Mouse (Mus musculus): ENCODE results near the gene Cenpx. TPM values are rescaled to one million over a fixed set of nuclear protein-coding genes. Genes with fewer than 3 reads are reported as not detected.
"Not testable (repeated sequence)": the region's sequence is repeated elsewhere in the genome, so short reads cannot be mapped to it uniquely, and the experiment has no call there.

Gene Cenpx
- polyA plus RNA-seq, 1 experiment from 2014 or later = 78.1 TPM

DNA sequence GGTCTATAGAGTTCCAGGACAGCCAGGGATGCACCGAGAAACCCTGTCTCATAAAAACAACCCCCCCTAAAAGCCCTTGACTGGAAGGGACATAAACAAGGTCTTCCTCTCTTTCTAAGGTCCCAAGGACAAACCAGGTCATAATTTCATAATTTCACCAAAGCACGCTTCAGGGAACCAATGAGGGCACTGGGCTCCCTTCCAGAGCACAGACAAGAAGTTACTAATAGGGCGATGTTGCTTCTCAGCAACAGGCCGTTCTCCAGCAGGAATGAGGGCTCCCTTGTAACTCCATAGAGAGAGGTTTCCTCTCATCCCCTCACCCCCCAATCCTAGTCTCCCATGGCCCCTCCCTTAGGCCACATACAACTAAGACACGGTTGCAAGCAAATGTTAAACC, 27.4 kb upstream of the Cenpx start:
- no peak for ATAC-seq (ENCODE audit: low read depth)
- Histone ChIP-seq H3K27me3 (ENCODE audit: control insufficient read depth, insufficient read depth, low read depth, low read length) (no peaks in the 10 kb centered on the region), H3K4me3 (ENCODE audit: low read depth, low read length) (no peak overlapping the region), H3K4me1 (ENCODE audit: control insufficient read depth, low read depth, low read length) (no peaks in the 10 kb centered on the region), H3K27ac (ENCODE audit: low read length) (no peak overlapping the region), H3K4me2 (ENCODE audit: low read depth, low read length) (no peak overlapping the region), H3K9me3 (replicated peaks; ENCODE audit: control insufficient read depth, low read length) (no peaks in the 10 kb centered on the region), H3K36me3 (ENCODE audit: control insufficient read depth, insufficient read depth) (no peaks in the 10 kb centered on the region), H3K9ac (ENCODE audit: low read depth, low read length) (no peak overlapping the region)
- 75% methylated on average over 5 of the region's 5 CpGs for WGBS (ENCODE audit: insufficient replicate concordance)

GRCm38 (mm10) chr11:120736424-120736823, 22.9 kb upstream of the Cenpx start:
- 53% methylated on average over 6 of the region's 6 CpGs for whole genome bisulfite sequencing (ENCODE audit: insufficient replicate concordance)
- Histone ChIP-seq H3K4me1 (ENCODE audit: control insufficient read depth, low read depth, low read length) (no peaks in the 10 kb centered on the region), H3K27me3 (ENCODE audit: control insufficient read depth, insufficient read depth, low read depth, low read length) (no peaks in the 10 kb centered on the region), H3K27ac (ENCODE audit: low read length) (no peak overlapping the region), H3K4me2 (ENCODE audit: low read depth, low read length) (no peak overlapping the region), H3K4me3 (ENCODE audit: low read depth, low read length) (no peak overlapping the region), H3K36me3 (ENCODE audit: control insufficient read depth, insufficient read depth) (no peaks in the 10 kb centered on the region), H3K9ac (ENCODE audit: low read depth, low read length) (no peak overlapping the region), H3K9me3 (replicated peaks; ENCODE audit: control insufficient read depth, low read length) (no peaks in the 10 kb centered on the region)
- no peak for ATAC-seq (ENCODE audit: low read depth)

DNA sequence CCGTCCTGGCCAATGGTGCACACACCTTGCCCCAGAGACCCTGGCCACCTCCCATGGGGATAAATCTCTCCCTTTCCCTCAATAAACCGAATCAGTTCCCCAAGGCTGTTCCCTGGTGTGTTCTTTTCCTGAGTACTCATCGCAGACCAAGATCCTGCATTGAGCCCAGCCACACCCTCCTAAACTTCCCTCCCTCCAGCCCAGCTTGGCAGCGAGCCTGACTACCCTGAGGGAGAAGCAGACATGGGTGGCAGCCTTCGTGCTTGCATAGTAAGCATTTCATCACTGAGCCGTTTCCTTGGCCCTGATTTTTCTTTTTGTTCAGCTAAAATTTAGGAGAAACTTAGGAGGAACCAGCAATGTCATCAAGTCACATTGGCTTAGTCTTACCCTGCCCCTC, 20.0 kb upstream of the Cenpx start:
- H3K4me1 ChIP-seq (ENCODE audit: control insufficient read depth, low read depth, low read length) = peaks cover 4% of the 10 kb centered on the region; the same call in 1 of the 2 replicates
- H3K36me3 ChIP-seq (ENCODE audit: control insufficient read depth, insufficient read depth) = no peaks in the 10 kb centered on the region
- H3K27ac ChIP-seq (ENCODE audit: low read length) = no peak overlapping the region
- 50% methylated on average over 6 of the region's 6 CpGs for WGBS (ENCODE audit: insufficient replicate concordance)
- no peak overlapping the region for H3K9ac ChIP-seq (ENCODE audit: low read depth, low read length)
- no peak for ATAC-seq (ENCODE audit: low read depth)
- H3K27me3 ChIP-seq (ENCODE audit: control insufficient read depth, insufficient read depth, low read depth, low read length) = no peaks in the 10 kb centered on the region; the same call in 1 of the 2 replicates
- H3K4me3 ChIP-seq (ENCODE audit: low read depth, low read length) = no peak overlapping the region
- no peaks in the 10 kb centered on the region for H3K9me3 ChIP-seq (replicated peaks; ENCODE audit: control insufficient read depth, low read length)
- no peak overlapping the region for H3K4me2 ChIP-seq (ENCODE audit: low read depth, low read length)

DNA sequence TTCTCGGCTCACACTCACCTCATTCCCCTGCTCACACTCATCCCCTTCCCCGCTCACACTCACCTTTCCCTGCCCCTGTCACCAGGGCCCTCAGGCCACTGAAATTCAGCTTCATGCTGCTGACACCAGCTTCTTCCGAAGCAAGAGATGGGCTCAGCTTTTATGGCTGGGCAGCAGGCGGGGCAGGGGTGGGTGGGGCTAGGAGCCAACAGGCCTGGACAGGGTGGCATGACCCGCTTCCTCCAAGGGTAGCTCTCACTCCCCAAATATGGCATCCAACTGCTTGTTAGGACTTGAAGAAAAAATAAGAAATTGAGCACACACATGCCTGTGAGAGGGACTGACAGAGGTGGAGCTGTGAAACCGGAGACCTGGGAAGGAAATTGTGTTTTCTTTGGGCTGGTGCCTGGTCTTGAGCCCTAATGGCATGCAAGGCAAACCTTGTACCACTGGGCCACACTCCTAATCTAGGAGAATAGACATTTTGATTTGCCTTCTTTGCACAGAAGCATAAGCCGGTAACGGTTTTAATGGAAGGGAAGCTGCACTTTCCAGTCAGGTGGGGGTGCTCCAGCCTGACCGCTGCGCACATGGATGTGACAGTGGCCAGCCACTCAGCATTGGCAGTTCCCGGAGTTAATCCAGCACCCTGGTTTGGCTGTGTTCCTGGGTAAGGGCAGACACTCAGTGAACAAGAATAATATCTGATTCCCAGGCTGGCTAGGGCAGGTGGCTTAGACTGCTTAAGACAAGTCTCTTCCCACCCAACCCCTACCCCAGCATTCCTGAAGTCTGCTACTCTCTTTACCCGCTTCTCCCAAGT, 18.5 kb upstream of the Cenpx start, which contains the start of gene Cbr2:
Cbr2 (minus strand) TSS at position 257 of the 823 bp plus-strand sequence.
- Histone ChIP-seq H3K27me3 (ENCODE audit: control insufficient read depth, insufficient read depth, low read depth, low read length) (no peaks in the 10 kb centered on the region; the same call in 1 of the 2 replicates), H3K4me1 (ENCODE audit: control insufficient read depth, low read depth, low read length) (peaks cover 6% of the 10 kb centered on the region), H3K9ac (ENCODE audit: low read depth, low read length) (no peak within 1 kb of the TSS), H3K4me3 (ENCODE audit: low read depth, low read length) (no peak within 1 kb of the TSS), H3K27ac (ENCODE audit: low read length) (no peak within 1 kb of the TSS), H3K36me3 (ENCODE audit: control insufficient read depth, insufficient read depth) (no peaks in the 10 kb centered on the region), H3K9me3 (replicated peaks; ENCODE audit: control insufficient read depth, low read length) (no peaks in the 10 kb centered on the region), H3K4me2 (ENCODE audit: low read depth, low read length) (no peak within 1 kb of the TSS)
- no peak for ATAC-seq (ENCODE audit: low read depth)
- WGBS (ENCODE audit: insufficient replicate concordance) = 66% methylated on average over 12 of the region's 12 CpGs

GRCm38 (mm10) chr11:120731395-120731794, 17.9 kb upstream of the Cenpx start:
- H3K4me2 ChIP-seq (ENCODE audit: low read depth, low read length) = no peak overlapping the region
- H3K27ac ChIP-seq (ENCODE audit: low read length) = no peak overlapping the region
- no peak overlapping the region for H3K9ac ChIP-seq (ENCODE audit: low read depth, low read length)
- ATAC-seq (ENCODE audit: low read depth) = no peak
- H3K27me3 ChIP-seq (ENCODE audit: control insufficient read depth, insufficient read depth, low read depth, low read length) = no peaks in the 10 kb centered on the region; the same call in 1 of the 2 replicates
- WGBS (ENCODE audit: insufficient replicate concordance) = 80% methylated on average over 1 of the region's 1 CpGs
- no peaks in the 10 kb centered on the region for H3K36me3 ChIP-seq (ENCODE audit: control insufficient read depth, insufficient read depth)
- peaks cover 6% of the 10 kb centered on the region for H3K4me1 ChIP-seq (ENCODE audit: control insufficient read depth, low read depth, low read length)
- no peaks in the 10 kb centered on the region for H3K9me3 ChIP-seq (replicated peaks; ENCODE audit: control insufficient read depth, low read length)
- H3K4me3 ChIP-seq (ENCODE audit: low read depth, low read length) = no peak overlapping the region

DNA sequence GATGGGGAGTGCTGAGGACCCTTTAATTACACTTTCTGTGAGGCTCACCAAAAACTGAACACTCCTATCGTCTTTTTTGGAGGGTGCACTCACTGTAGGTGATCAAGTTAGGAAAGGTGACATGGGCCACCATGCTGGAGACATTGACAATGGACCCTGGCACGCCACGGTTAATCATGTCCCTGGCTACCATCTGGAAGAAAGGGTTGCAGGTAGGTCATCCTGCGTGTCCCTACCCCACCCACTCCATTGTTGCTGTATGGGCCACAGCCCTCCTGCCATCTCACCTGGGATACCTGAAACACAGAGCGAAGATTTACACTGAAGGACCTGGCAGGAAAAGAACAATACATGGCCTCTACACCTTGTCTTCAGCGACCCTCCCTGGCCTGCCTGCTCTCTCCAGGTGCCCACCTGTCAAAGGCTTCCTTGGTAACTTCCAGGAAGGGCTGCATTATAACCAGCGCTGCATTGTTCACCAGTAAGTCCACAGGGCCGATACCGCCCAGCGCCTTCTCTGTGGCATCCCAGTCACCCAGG, 16.9 kb upstream of the Cenpx start:
- H3K27me3 ChIP-seq (ENCODE audit: control insufficient read depth, insufficient read depth, low read depth, low read length) = no peaks in the 10 kb centered on the region; the same call in 1 of the 2 replicates
- no peak overlapping the region for H3K4me2 ChIP-seq (ENCODE audit: low read depth, low read length)
- no peaks in the 10 kb centered on the region for H3K36me3 ChIP-seq (ENCODE audit: control insufficient read depth, insufficient read depth)
- ATAC-seq (ENCODE audit: low read depth) = no peak
- no peaks in the 10 kb centered on the region for H3K9me3 ChIP-seq (replicated peaks; ENCODE audit: control insufficient read depth, low read length)
- no peak overlapping the region for H3K27ac ChIP-seq (ENCODE audit: low read length)
- H3K4me1 ChIP-seq (ENCODE audit: control insufficient read depth, low read depth, low read length) = peaks cover 6% of the 10 kb centered on the region
- no peak overlapping the region for H3K4me3 ChIP-seq (ENCODE audit: low read depth, low read length)
- WGBS (ENCODE audit: insufficient replicate concordance) = 70% methylated on average over 10 of the region's 10 CpGs
- no peak overlapping the region for H3K9ac ChIP-seq (ENCODE audit: low read depth, low read length)

DNA sequence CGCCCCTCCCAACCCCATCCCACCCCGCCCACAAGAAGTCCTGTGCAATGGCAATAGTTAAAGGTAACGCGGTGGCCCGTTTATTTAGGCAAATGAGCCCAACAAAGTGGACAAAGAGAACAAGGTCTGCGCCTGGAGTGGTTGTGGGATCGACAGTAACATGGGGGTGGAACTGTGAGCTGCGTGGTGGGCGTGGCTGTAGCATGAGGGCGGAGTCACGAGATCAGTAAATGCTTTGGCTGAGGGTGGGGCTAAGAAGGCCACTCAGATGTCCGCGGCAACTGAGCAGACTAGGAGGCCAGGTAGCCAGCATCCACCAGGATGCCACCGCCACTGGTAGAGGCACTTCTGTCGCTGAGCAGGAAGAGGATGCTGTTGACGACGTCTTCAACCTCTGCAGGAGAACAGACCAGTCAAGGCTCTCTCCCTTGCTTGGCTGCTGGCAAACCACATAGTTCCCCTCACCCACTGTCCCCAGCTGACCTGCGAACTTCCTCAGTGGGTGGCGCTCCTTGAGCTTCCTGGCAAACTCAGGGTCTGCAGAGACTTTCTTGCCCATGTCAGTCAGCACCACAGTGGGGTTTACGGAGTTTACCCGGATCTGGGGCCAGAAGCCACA, 16.0 kb upstream of the Cenpx start:
- not testable (repeated sequence) for H3K4me3 ChIP-seq (ENCODE audit: low read depth, low read length); H3K27ac ChIP-seq (ENCODE audit: low read length); H3K9ac ChIP-seq (ENCODE audit: low read depth, low read length); H3K9me3 ChIP-seq (replicated peaks; ENCODE audit: control insufficient read depth, low read length); H3K36me3 ChIP-seq (ENCODE audit: control insufficient read depth, insufficient read depth); H3K4me1 ChIP-seq (ENCODE audit: control insufficient read depth, low read depth, low read length); H3K27me3 ChIP-seq (ENCODE audit: control insufficient read depth, insufficient read depth, low read depth, low read length)
- peak overlapping the region; percentile 30 for H3K4me2 ChIP-seq (ENCODE audit: low read depth, low read length)
- 2% methylated on average over 17 of the region's 21 CpGs for WGBS (ENCODE audit: insufficient replicate concordance)
- peak; percentile 50 for ATAC-seq (ENCODE audit: low read depth)

DNA sequence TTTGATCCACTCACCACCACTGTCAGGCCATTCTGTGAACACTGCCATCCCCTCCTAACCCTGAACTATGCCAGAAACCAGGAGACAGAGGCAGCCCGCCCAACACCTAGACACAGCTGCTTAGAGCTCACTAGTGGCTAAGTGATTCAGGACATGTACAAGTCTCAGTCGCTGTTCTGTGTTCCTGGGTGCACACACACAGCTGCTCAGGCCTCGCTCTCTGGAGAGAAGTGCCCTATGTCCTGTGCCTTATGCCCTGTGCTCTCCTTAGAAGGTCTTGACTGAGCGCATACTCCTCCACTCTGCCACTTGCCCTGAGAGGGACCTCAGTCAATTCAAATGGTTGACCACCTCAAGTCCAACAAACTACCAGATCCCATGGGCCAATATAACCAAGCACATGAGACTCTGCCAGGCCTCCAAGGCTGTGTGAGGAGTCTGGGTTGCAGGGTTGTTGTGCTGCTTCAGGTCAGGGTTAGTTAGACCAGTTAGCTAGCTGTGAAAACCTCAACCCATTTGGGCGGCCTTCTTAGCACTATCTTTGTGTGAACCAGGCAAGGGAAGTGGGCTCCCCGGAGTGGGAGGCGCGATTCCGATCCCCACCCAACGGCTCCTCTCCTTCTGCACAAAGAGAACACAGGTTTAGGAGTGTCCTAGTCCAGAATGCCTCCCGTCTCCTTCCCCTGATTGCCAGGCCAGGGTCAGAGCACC, 15.1 kb upstream of the Cenpx start:
- Histone ChIP-seq H3K4me3 (ENCODE audit: low read depth, low read length) (no peak overlapping the region), H3K9ac (ENCODE audit: low read depth, low read length) (no peak overlapping the region), H3K27ac (ENCODE audit: low read length) (no peak overlapping the region), H3K4me1 (ENCODE audit: control insufficient read depth, low read depth, low read length) (peaks cover 6% of the 10 kb centered on the region), H3K4me2 (ENCODE audit: low read depth, low read length) (no peak overlapping the region), H3K9me3 (replicated peaks; ENCODE audit: control insufficient read depth, low read length) (no peaks in the 10 kb centered on the region), H3K27me3 (ENCODE audit: control insufficient read depth, insufficient read depth, low read depth, low read length) (no peaks in the 10 kb centered on the region; the same call in 1 of the 2 replicates), H3K36me3 (ENCODE audit: control insufficient read depth, insufficient read depth) (no peaks in the 10 kb centered on the region)
- 74% methylated on average over 11 of the region's 11 CpGs for WGBS (ENCODE audit: insufficient replicate concordance)
- ATAC-seq (ENCODE audit: low read depth) = no peak
